Mouse (Mus musculus) heart, adult 2 months (tissue): ENCODE results near the gene Secisbp2l. TPM values are rescaled to one million over a fixed set of nuclear protein-coding genes. Genes with fewer than 3 reads are reported as not detected.

Experiments used
- DNase-seq, 2 experiments: peaks; one replicate each; pipeline ENCODE4 v3.0.0; 2021
- H3K27ac ChIP-seq: fragments of 200-600 bp; 2 replicates; pipeline ENCODE4 v1.8.1; 2022
- H3K27me3 ChIP-seq: fragments of 200-500 bp; 2 replicates; pipeline ENCODE4 v1.6.1; 2012; ENCODE audit warnings: mild to moderate bottlenecking, low read length, inconsistent platforms, mixed read lengths; ENCODE audit not compliant: control insufficient read depth, insufficient read depth
- H3K36me3 ChIP-seq: fragments of 200-500 bp; 2 replicates; pipeline ENCODE4 v1.6.1; 2012; ENCODE audit warnings: low read length, inconsistent platforms; ENCODE audit not compliant: control insufficient read depth, insufficient read depth
- H3K4me1 ChIP-seq: fragments of 200-500 bp; 2 replicates; pipeline ENCODE4 v1.6.1; 2011; ENCODE audit warnings: low read length; ENCODE audit not compliant: control insufficient read depth, insufficient read depth
- H3K4me3 ChIP-seq: fragments of 200-600 bp; 2 replicates; pipeline ENCODE4 v1.8.1; 2022
- H3K79me2 ChIP-seq: fragments of 200-500 bp; replicated peaks from 2 replicates; pipeline ENCODE4 v1.6.1; 2012; ENCODE audit warnings: mild to moderate bottlenecking, inconsistent platforms, low read length, moderate library complexity, mixed read lengths; ENCODE audit not compliant: control insufficient read depth, insufficient read depth
- H3K9ac ChIP-seq: fragments of 200-500 bp; 2 replicates; pipeline ENCODE4 v1.6.1; 2012; ENCODE audit warnings: low read depth, mild to moderate bottlenecking, control low read depth, inconsistent platforms, low read length, mixed read lengths
- CTCF ChIP-seq: fragments of 200-600 bp; IDR thresholded peaks from 2 replicates; pipeline ENCODE4 v1.8.1; 2022; ENCODE audit warnings: antibody characterized with exemption, mild to moderate bottlenecking, moderate library complexity
- EP300 ChIP-seq: fragments of 200-500 bp; IDR thresholded peaks from 2 replicates; pipeline ENCODE4 v1.6.1; 2011; ENCODE audit warnings: low read depth, low read length, control low read depth; ENCODE audit not compliant: insufficient read depth
- POLR2A ChIP-seq: fragments of 200-500 bp; IDR thresholded peaks from 2 replicates; pipeline ENCODE4 v1.6.1; 2011; ENCODE audit warnings: mild to moderate bottlenecking, low read depth, low read length, control low read depth; ENCODE audit not compliant: insufficient read depth
- WGBS: fragments of 180-500 bp; shearing (Covaris S2); methylation state at CpG from one replicate; pipeline ENCODE4 v1.1.7; 2018; 5-methylcytosine and 5-hydroxymethylcytosine counted together
- intact Hi-C: fragments of 180-260 bp; cut with DNase I; formaldehyde crosslinking; loops from one replicate; pipeline ENCODE4 v1.15.1; 2025
- polyA plus RNA-seq: library from polyadenylated mRNA; depleted of rRNA; stranded (reverse); fragments of >200 nt; gene quantifications from 2 replicates; pipeline ENCODE4 v1.2.3, GENCODE M21; 2012
- total RNA-seq, 2 experiments: library from RNA; stranded (reverse); gene quantifications; 2 replicates each; pipeline ENCODE4 v1.2.3; 2021

The Secisbp2l gene
- total and polyA plus RNA-seq, 3 experiments = 6.9 to 28.9 (median 23.1) TPM

- DNase-seq = no peak
- Histone ChIP-seq H3K4me3 (no peak overlapping the region), H3K27ac (no peak overlapping the region), H3K36me3 (no peaks in the 10 kb centered on the region), H3K27me3 (no peaks in the 10 kb centered on the region), H3K4me1 (no peaks in the 10 kb centered on the region), H3K9ac (no peak overlapping the region), H3K79me2 (no peaks in the 10 kb centered on the region)
- intact Hi-C loops = no loop called here
- TF ChIP-seq CTCF = no peak
- no peak for TF ChIP-seq POLR2A
- no peak for TF ChIP-seq EP300
Observed at GRCm38 (mm10) chr2:125797872-125798271, 15.2 kb upstream of the Secisbp2l start.

- no peak for DNase-seq
- Histone ChIP-seq H3K9ac (no peak overlapping the region), H3K79me2 (no peaks in the 10 kb centered on the region), H3K36me3 (no peaks in the 10 kb centered on the region), H3K27me3 (no peaks in the 10 kb centered on the region), H3K4me3 (no peak overlapping the region), H3K27ac (no peak overlapping the region), H3K4me1 (no peaks in the 10 kb centered on the region)
- TF ChIP-seq CTCF (no peak), EP300 (no peak), POLR2A (no peak)
- intact Hi-C loops = no loop called here
- WGBS = 67% methylated on average over 2 of the region's 2 CpGs
Observed at GRCm38 (mm10) chr2:125795118-125795517, 12.4 kb upstream of the Secisbp2l start.

- TF ChIP-seq EP300 (no peak), POLR2A (no peak), CTCF (no peak)
- Histone ChIP-seq H3K4me3 (no peak overlapping the region), H3K36me3 (no peaks in the 10 kb centered on the region), H3K27ac (no peak overlapping the region), H3K79me2 (no peaks in the 10 kb centered on the region), H3K4me1 (no peaks in the 10 kb centered on the region), H3K27me3 (no peaks in the 10 kb centered on the region), H3K9ac (no peak overlapping the region)
- no peak for DNase-seq
- 84% methylated on average over 2 of the region's 2 CpGs for WGBS
- intact Hi-C loops = no loop called here
Observed at GRCm38 (mm10) chr2:125794166-125794565, 11.5 kb upstream of the Secisbp2l start.

- no peaks in the 10 kb centered on the region; the same call in 1 of the 2 replicates for H3K4me1 ChIP-seq
- H3K27ac ChIP-seq = no peak overlapping the region
- no peaks in the 10 kb centered on the region for H3K27me3 ChIP-seq
- WGBS = 52% methylated on average over 11 of the region's 11 CpGs
- no peaks in the 10 kb centered on the region for H3K36me3 ChIP-seq
- TF ChIP-seq CTCF = no peak
- TF ChIP-seq POLR2A = no peak
- TF ChIP-seq EP300 = no peak
- H3K79me2 ChIP-seq = no peaks in the 10 kb centered on the region
- DNase-seq = no peak
- H3K4me3 ChIP-seq = no peak overlapping the region
- intact Hi-C loops = no loop called here
- no peak overlapping the region; the same call in 1 of the 2 replicates for H3K9ac ChIP-seq
Observed at GRCm38 (mm10) chr2:125792879-125793261, 10.2 kb upstream of the Secisbp2l start.

GRCm38 (mm10) chr2:125792144-125792878 is 9.6 kb upstream of the Secisbp2l start:
- WGBS = 54% methylated on average over 2 of the region's 2 CpGs
- intact Hi-C loops = no loop called here
- no peaks in the 10 kb centered on the region for H3K36me3 ChIP-seq
- H3K27ac ChIP-seq = no peak overlapping the region
- no peak for DNase-seq
- H3K79me2 ChIP-seq = no peaks in the 10 kb centered on the region
- no peaks in the 10 kb centered on the region; the same call in 1 of the 2 replicates for H3K4me1 ChIP-seq
- H3K27me3 ChIP-seq = no peaks in the 10 kb centered on the region
- TF ChIP-seq POLR2A (no peak), EP300 (no peak), CTCF (no peak)
- H3K9ac ChIP-seq = no peak overlapping the region
- no peak overlapping the region for H3K4me3 ChIP-seq

GRCm38 (mm10) chr2:125791485-125791885 is 8.8 kb upstream of the Secisbp2l start:
- no peak for DNase-seq
- intact Hi-C loops = no loop called here
- WGBS = 67% methylated on average over 7 of the region's 7 CpGs
- H3K36me3 ChIP-seq = no peaks in the 10 kb centered on the region
- no peaks in the 10 kb centered on the region for H3K79me2 ChIP-seq
- no peak overlapping the region for H3K27ac ChIP-seq
- H3K27me3 ChIP-seq = no peaks in the 10 kb centered on the region
- H3K9ac ChIP-seq = no peak overlapping the region
- H3K4me1 ChIP-seq = no peaks in the 10 kb centered on the region; the same call in 1 of the 2 replicates
- H3K4me3 ChIP-seq = no peak overlapping the region
- no peak for TF ChIP-seq CTCF
- TF ChIP-seq POLR2A = 0 out of 2 replicates have a peak, but pooled peaks have one; percentile 16
